Mouse (Mus musculus) midbrain, embryonic 11.5 days (tissue): Measurements from ENCODE around the gene Stard8. TPM values are rescaled to one million over a fixed set of nuclear protein-coding genes. Genes with fewer than 3 reads are reported as not detected.
A peak's percentile ranks its signal among the peaks of the same experiment; 100 is the strongest.

ENCODE experiments used
- ATAC-seq: fragments of 200-750 bp; cut with Nextera tagmentation; 2 replicates; pipeline ENCODE4 v1.8.0; 2017; ENCODE audit warnings: moderate TSS enrichment, moderate library complexity; ENCODE audit not compliant: low FRiP score
- DNase-seq: peaks from one replicate; pipeline ENCODE4 v3.0.0; 2015; ENCODE audit warnings: low spot score; ENCODE audit errors: missing footprints
- H3K27ac ChIP-seq: fragments of 300-500 bp; sonication (generic); 2 replicates; pipeline ENCODE4 v1.5.1; 2014; ENCODE audit warnings: low read depth, low read length
- H3K27me3 ChIP-seq: fragments of 300-500 bp; sonication (generic); 2 replicates; pipeline ENCODE4 v1.6.1; 2014; ENCODE audit warnings: mild to moderate bottlenecking, low read length, moderate library complexity, mixed read lengths; ENCODE audit not compliant: control insufficient read depth, insufficient read depth
- H3K36me3 ChIP-seq: fragments of 300-500 bp; sonication (generic); 2 replicates; pipeline ENCODE4 v1.6.1; 2014; ENCODE audit warnings: mild to moderate bottlenecking, low read length, moderate library complexity, mixed read lengths; ENCODE audit not compliant: control insufficient read depth, insufficient read depth
- H3K4me1 ChIP-seq: fragments of 300-500 bp; sonication (generic); 2 replicates; pipeline ENCODE4 v1.6.1; 2014; ENCODE audit warnings: low read length; ENCODE audit not compliant: control insufficient read depth, insufficient read depth
- H3K4me2 ChIP-seq: fragments of 300-500 bp; sonication (generic); 2 replicates; pipeline ENCODE4 v1.6.1; 2014; ENCODE audit warnings: mild to moderate bottlenecking, moderate library complexity
- H3K4me3 ChIP-seq: fragments of 300-500 bp; sonication (generic); 2 replicates; pipeline ENCODE4 v1.5.1; 2014; ENCODE audit warnings: low read depth, low read length
- H3K9ac ChIP-seq: fragments of 300-500 bp; sonication (generic); 2 replicates; pipeline ENCODE4 v1.6.1; 2014; ENCODE audit warnings: low read length
- H3K9me3 ChIP-seq: fragments of 300-500 bp; sonication (generic); 2 replicates; pipeline ENCODE4 v1.6.1; 2016; ENCODE audit warnings: low read length; ENCODE audit not compliant: control insufficient read depth
- WGBS: fragments of 180-500 bp; shearing (Covaris S2); extraction: QIAGEN DNeasy Blood & Tissue Kit; methylation state at CpG from one replicate; pipeline ENCODE4 v1.1.7; 2014; 5-methylcytosine and 5-hydroxymethylcytosine counted together
- polyA plus RNA-seq: library from polyadenylated mRNA; unstranded; fragments of >200 nt; fragmentation: Nextera tagmentation; extraction: Ambion mirVana; gene quantifications from 2 replicates; pipeline ENCODE4 v1.2.1, GENCODE M21; 2014

Gene Stard8
- polyA plus RNA-seq, 1 experiment from 2014 or later, result 7.2 TPM

DNA sequence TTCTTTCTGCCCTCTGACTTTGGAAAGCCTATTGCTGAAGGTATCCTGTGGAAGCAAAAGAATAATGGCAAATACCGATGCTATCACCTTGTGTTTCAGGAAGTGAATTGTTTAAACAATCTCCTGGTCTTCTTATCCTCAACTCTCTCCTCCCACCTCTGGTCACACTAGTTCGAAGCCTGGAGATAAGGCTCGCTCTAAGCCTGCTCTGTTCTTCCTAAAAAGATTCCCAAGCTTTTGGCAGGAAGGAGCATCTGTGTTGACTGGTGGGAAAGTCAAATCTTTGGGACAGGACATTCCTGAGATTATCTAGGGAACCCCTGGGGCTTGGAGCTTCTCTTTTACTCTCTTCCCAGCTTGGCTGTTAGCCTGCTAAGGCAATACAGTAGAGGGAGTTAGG is 8.2 kb downstream of the Stard8 start:
- no peak overlapping the region for H3K4me2 ChIP-seq
- H3K9me3 ChIP-seq, result no peaks in the 10 kb centered on the region
- 77% methylated on average over 3 of the region's 3 CpGs for WGBS
- H3K4me1 ChIP-seq, result no peaks in the 10 kb centered on the region
- ATAC-seq, result no peak
- no peak for DNase-seq
- H3K27me3 ChIP-seq, result peaks cover 2% of the 10 kb centered on the region; the same call in 1 of the 2 replicates
- no peak overlapping the region for H3K9ac ChIP-seq
- no peak overlapping the region for H3K4me3 ChIP-seq
- no peaks in the 10 kb centered on the region for H3K36me3 ChIP-seq
- no peak overlapping the region for H3K27ac ChIP-seq

DNA sequence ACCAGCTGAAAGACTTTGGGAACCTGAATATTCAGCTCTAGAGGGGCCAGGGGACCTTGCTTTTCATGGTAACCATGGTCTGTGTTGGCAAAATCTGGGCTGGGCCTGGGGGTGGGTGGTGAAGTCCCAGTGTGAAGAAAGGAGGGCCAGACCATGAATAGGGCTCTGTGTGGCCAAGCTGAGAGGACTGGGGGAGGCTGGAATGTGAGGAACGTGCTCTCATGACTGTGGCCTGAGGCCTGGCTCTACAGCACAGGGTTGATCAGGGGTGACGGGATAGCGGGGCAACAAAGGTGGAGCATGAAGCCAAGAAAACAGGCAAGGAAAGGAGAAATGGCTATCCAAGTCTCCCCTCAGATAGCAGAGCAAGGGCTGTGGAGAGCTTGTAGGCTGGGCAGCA is 9.4 kb downstream of the Stard8 start:
- Histone ChIP-seq H3K27me3 (peaks cover 2% of the 10 kb centered on the region), H3K27ac (no peak overlapping the region), H3K4me1 (no peaks in the 10 kb centered on the region), H3K9ac (no peak overlapping the region), H3K9me3 (no peaks in the 10 kb centered on the region), H3K4me2 (no peak overlapping the region), H3K4me3 (no peak overlapping the region), H3K36me3 (no peaks in the 10 kb centered on the region)
- DNase-seq (no peak), ATAC-seq (no peak)
- 85% methylated on average over 3 of the region's 3 CpGs for WGBS

DNA sequence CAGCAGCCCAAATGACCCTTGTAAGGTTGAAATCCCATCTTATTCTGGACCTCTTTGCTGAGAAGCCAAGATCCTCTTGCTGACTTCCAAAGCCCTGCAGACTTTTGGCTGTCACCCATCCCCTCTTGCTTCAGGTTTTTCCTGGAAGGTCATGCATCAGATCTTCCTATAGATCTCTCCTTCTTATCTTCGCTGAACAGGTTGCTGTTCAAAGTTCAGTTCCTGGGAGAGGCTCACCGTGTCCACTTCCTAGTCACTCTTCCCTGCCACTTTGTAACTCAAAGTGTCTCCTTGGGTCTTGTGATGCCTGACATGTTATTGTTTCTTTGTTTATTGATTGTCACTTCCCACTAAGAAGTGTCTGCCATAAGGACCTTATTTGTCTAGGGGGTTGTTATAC is 12.7 kb downstream of the Stard8 start:
- H3K9me3 ChIP-seq, result no peaks in the 10 kb centered on the region
- no peak overlapping the region for H3K27ac ChIP-seq
- peaks cover 8% of the 10 kb centered on the region for H3K27me3 ChIP-seq
- H3K4me2 ChIP-seq, result no peak overlapping the region
- no peak overlapping the region for H3K9ac ChIP-seq
- 98% methylated on average over 2 of the region's 2 CpGs for WGBS
- ATAC-seq, result no peak
- H3K4me3 ChIP-seq, result no peak overlapping the region
- no peak for DNase-seq
- H3K36me3 ChIP-seq, result no peaks in the 10 kb centered on the region
- no peaks in the 10 kb centered on the region for H3K4me1 ChIP-seq

DNA sequence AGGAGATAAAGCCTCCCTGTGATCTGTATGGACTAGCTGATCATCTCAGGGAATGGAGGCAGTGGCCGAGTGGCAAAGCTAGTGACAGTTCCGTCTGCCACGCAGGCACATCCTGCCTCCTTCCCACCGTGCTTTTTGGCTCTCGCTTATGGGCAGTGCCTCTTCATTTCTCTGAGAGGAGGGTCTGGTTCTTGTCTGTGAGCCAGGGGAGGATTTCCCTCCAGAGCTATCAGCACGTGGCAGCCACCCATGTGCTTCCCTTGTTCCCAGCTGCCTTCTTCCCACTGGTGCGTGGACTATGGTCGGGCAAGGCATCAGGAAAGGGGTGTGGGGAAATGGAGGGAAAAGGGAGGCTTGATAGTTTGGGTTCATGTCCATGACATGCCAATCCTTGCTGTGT is 13.9 kb downstream of the Stard8 start:
- ATAC-seq (no peak), DNase-seq (no peak)
- no peak overlapping the region for H3K4me3 ChIP-seq
- H3K4me2 ChIP-seq, result no peak overlapping the region
- H3K9me3 ChIP-seq, result no peaks in the 10 kb centered on the region
- H3K4me1 ChIP-seq, result no peaks in the 10 kb centered on the region
- peaks cover 10% of the 10 kb centered on the region for H3K27me3 ChIP-seq
- no peak overlapping the region for H3K9ac ChIP-seq
- no peak overlapping the region for H3K27ac ChIP-seq
- WGBS, result 72% methylated on average over 8 of the region's 8 CpGs
- H3K36me3 ChIP-seq, result no peaks in the 10 kb centered on the region

DNA sequence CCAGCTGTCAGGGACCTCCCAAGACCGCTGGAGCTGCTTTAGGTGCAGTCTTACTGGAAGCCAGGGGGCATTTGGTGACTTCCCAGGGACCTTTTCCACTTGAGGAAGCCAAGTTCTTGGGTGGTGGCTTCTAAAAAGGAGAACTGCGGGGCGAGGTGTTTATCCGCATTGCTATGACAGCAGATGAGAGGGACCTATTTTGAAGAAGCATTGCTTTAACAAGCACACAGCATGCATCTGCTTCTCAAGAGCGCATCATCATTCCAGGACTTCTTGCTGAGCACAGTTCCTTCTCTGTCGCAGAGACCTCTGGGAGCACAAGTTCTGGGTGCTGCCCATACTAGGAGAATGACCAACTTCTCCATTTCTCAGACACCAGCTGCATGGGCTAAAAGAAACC is 14.8 kb downstream of the Stard8 start:
- Histone ChIP-seq H3K9me3 (no peaks in the 10 kb centered on the region), H3K36me3 (no peaks in the 10 kb centered on the region), H3K27ac (no peak overlapping the region), H3K4me2 (no peak overlapping the region), H3K4me3 (no peak overlapping the region), H3K4me1 (no peaks in the 10 kb centered on the region), H3K9ac (no peak overlapping the region), H3K27me3 (peaks cover 8% of the 10 kb centered on the region)
- 71% methylated on average over 6 of the region's 6 CpGs for WGBS
- DNase-seq, result no peak
- no peak for ATAC-seq

DNA sequence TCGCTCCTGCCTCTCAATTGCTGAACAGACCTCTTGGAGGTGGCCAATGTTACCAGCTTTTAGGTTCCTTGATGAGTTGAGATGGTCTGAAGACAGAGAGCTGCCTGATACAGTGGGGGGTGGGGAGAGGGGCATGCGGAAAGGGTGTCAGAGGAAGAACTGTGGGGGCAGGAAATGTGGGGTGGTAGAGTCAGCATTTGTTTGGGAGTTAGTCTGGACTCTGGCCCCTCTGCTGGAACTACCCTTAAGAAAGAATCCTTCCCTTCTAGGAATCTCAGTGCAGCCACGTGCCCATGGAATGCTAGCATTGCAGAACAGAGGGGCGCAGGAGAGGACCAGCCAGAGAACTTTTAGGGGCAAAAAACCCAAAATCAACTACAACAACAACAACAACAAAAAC is 16.3 kb downstream of the Stard8 start:
- Histone ChIP-seq H3K4me2 (no peak overlapping the region), H3K27me3 (peaks cover 8% of the 10 kb centered on the region), H3K27ac (no peak overlapping the region), H3K9me3 (no peaks in the 10 kb centered on the region), H3K4me3 (no peak overlapping the region), H3K9ac (no peak overlapping the region), H3K4me1 (no peaks in the 10 kb centered on the region), H3K36me3 (no peaks in the 10 kb centered on the region)
- 69% methylated on average over 4 of the region's 4 CpGs for WGBS
- ATAC-seq (no peak), DNase-seq (no peak)

DNA sequence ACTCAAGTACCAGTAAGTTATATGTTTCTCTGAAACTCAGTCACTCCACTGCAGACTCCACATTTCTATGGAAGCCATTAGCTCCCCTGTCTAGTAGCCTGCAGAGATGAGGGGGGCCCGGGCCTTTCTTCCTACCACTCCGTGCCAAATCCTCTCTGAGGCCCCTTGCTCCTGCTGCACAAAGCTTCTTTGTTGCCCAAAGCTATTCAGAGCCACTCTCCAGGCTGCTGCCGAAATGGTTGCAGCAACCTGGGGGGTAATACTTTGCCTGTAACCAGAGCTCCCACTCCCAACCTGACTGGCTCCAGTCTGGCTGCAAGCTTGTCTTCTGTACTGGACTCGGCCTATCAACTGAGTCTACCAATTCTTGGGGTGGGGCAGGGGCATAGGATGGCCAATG is 17.2 kb downstream of the Stard8 start:
- H3K4me2 ChIP-seq, result no peak overlapping the region
- no peak overlapping the region for H3K27ac ChIP-seq
- ATAC-seq (peak; percentile 71), DNase-seq (peak; percentile 82)
- H3K36me3 ChIP-seq, result no peaks in the 10 kb centered on the region
- H3K9me3 ChIP-seq, result no peaks in the 10 kb centered on the region
- WGBS, result 27% methylated on average over 4 of the region's 4 CpGs
- no peak overlapping the region for H3K4me3 ChIP-seq
- H3K27me3 ChIP-seq, result peaks cover 8% of the 10 kb centered on the region
- H3K9ac ChIP-seq, result no peak overlapping the region
- H3K4me1 ChIP-seq, result no peaks in the 10 kb centered on the region

DNA sequence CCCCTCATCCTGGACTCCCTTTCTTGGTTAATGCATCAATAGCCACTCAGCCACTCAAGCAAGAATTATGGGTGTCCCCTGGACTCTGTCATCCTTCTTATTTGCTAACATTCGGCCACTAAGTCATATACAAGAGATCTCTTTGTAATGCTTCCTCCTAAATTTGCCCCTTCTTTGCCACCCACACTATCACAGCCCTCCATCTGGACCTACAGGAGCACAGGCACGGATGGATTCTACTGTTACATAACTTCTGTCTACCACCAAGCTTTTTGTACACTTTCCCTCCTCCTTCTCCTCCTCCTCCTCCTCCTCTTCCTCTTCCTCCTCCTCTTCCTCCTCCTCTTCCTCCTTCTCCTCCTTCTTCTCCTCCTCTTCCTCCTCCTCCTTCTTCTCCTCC is 18.5 kb downstream of the Stard8 start:
- H3K4me1 ChIP-seq, result no peaks in the 10 kb centered on the region
- peaks cover 10% of the 10 kb centered on the region for H3K27me3 ChIP-seq
- 84% methylated on average over 2 of the region's 2 CpGs for WGBS

DNA sequence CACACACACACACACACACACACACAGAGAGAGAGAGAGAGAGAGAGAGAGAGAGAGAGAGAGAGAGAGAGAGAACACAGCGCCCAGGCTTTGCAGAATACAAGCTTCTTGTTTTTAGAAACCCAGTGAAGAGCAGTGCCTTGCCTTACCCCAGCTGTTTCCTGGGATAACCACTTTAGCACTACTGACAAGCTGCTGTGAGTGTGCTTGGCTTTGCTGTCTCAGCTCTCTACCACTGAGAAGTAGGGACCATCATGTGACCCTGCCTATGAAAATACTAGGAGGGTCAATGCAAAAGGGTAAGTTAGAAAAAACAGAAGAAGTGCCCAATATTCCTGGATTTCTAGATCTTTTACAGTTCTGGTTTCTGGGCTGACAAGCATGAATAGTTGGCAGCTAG is 20.9 kb downstream of the Stard8 start:
- H3K9me3 ChIP-seq, result no peaks in the 10 kb centered on the region
- peaks cover 8% of the 10 kb centered on the region; the same call in 1 of the 2 replicates for H3K27me3 ChIP-seq
- 71% methylated on average over 1 of the region's 1 CpGs for WGBS
- no peak overlapping the region for H3K4me2 ChIP-seq
- H3K36me3 ChIP-seq, result no peaks in the 10 kb centered on the region
- no peak overlapping the region for H3K27ac ChIP-seq
- no peak for DNase-seq
- no peak overlapping the region for H3K9ac ChIP-seq
- no peak overlapping the region for H3K4me3 ChIP-seq
- no peak for ATAC-seq
- no peaks in the 10 kb centered on the region; the same call in 1 of the 2 replicates for H3K4me1 ChIP-seq

More for the DNA sequence above, 18.5 kb downstream of the Stard8 start:
- ATAC-seq (no peak), DNase-seq (no peak)
- Histone ChIP-seq H3K36me3 (no peaks in the 10 kb centered on the region), H3K27ac (no peak overlapping the region), H3K9me3 (no peaks in the 10 kb centered on the region), H3K9ac (no peak overlapping the region), H3K4me3 (no peak overlapping the region), H3K4me2 (no peak overlapping the region)

DNA sequence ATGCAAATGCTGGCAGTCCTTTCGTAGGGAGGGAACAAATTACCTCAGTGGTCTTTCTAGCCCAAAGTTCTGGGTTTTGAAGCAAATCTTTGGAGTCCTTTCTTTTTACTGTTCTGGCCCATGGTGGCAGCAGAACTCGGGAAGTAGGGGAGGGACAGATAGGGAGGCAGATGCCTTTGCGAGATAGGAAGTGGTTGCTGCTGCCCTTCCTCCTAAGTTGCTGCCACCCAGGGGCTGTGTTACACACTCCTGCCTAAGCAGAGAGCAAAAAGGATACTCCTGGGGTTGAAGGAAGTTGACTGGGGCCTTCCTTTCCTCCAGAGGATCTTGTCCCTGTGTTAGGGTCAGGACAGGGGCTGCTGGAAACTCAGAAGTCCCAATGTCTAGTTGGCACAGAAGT is 32.4 kb downstream of the Stard8 start:
- H3K4me1 ChIP-seq, result no peaks in the 10 kb centered on the region

More for the DNA sequence above, 32.4 kb downstream of the Stard8 start:
- H3K27ac ChIP-seq, result no peak overlapping the region
- no peak overlapping the region for H3K4me3 ChIP-seq
- ATAC-seq (no peak), DNase-seq (no peak)
- H3K36me3 ChIP-seq, result no peaks in the 10 kb centered on the region
- 68% methylated on average over 3 of the region's 3 CpGs for whole genome bisulfite sequencing
- no peak overlapping the region for H3K9ac ChIP-seq
- H3K9me3 ChIP-seq, result no peaks in the 10 kb centered on the region
- no peak overlapping the region for H3K4me2 ChIP-seq
- H3K27me3 ChIP-seq, result peaks cover 3% of the 10 kb centered on the region
